Mouse (Mus musculus) thymus, adult 18-20 months (tissue): ENCODE measurements around the gene Chrnd.

Experiments
- DNase-seq, 2 experiments: peaks; one replicate each; pipeline ENCODE4 v3.0.0; 2022; ENCODE audit warnings: mixed read lengths in 2 of 2

The Chrnd gene

GRCm38 (mm10) chr1:87243021-87243420 is 52.6 kb downstream of the Chrnd start:
- DNase-seq: no peak

- no peak for DNase-seq
Observed at GRCm38 (mm10) chr1:87245430-87245829, 55.0 kb downstream of the Chrnd start.

DNA sequence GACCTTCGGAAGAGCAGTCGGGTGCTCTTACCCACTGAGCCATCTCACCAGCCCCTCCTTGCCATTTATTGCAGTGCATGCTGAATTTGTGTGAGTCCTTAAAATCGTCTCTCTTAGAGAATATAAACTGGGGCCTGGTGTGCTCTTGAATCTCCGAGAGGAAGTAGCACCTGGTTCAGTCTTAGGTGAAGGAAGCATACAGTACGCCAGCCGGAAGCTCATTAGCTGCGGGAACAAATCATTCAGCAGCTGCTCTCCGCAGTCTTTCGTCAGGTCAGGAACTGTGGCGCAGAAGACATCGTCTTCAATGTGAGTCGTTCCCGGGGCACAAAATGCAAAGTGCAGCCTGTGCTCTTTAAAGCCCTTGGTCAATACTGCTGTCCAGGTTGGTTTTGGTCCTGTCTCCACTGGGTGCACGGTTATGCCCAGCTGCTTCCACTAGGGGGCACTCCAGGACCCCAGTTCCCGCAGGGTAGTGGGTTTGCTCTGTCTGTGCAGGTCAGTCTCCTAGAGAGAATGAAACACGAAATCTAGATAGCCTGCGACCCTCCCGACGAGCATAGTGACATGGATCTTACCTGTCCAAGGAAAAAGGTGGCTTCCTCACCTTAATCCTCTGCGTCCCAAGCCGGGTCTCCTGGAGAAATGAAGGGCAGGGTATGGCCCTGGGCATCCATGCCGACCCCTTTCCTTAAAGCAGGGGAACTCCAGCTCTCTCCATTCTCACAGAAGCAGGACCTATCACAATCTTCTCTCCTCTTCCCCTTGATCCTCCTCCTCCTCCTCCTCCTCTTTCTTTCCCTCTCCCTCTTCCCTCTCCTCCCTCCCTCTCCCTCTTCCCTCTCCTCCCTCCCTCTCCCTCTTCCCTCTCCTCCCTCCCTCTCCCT is 55.8 kb downstream of the Chrnd start:
- peak; percentile 41 to 42 for DNase-seq
